Mouse (Mus musculus): ENCODE results near the gene Gng13. TPM values are rescaled to one million over a fixed set of nuclear protein-coding genes. Genes with fewer than 3 reads are reported as not detected.

The Gng13 gene
- total and polyA plus RNA-seq, 2 experiments from 2014 or later = 10.9 to 23.7 TPM

- H3K9ac ChIP-seq (replicated peaks; ENCODE audit: low read length) = no peak overlapping the region
- no peaks in the 10 kb centered on the region for H3K4me1 ChIP-seq (ENCODE audit: insufficient read depth, low read length)
- TF ChIP-seq CTCF (IDR thresholded peaks at IDR 0.05; ENCODE audit: low read depth) = no peak
- H3K9me3 ChIP-seq (ENCODE audit: low read length) = no peaks in the 10 kb centered on the region
- no peaks in the 10 kb centered on the region for H3K36me3 ChIP-seq (ENCODE audit: insufficient read depth, low read length)
- no peak overlapping the region for H3K4me2 ChIP-seq (ENCODE audit: low read depth, low read length)
- DNase-seq (ENCODE audit: low spot score) = no peak
- H3K4me3 ChIP-seq (ENCODE audit: low read length) = no peak overlapping the region
- WGBS = 86% methylated on average over 9 of the region's 9 CpGs
- ATAC-seq = no peak
- H3K27me3 ChIP-seq (ENCODE audit: insufficient read depth, low read length) = no peaks in the 10 kb centered on the region
- H3K27ac ChIP-seq = no peak overlapping the region
These were observed 26.9 kb downstream of the Gng13 start for GRCm38 (mm10) chr17:25743831-25744230.

GRCm38 (mm10) chr17:25744311-25744710 lies 27.3 kb downstream of the Gng13 start:
- Histone ChIP-seq H3K36me3 (ENCODE audit: insufficient read depth, low read length) (no peaks in the 10 kb centered on the region), H3K4me2 (ENCODE audit: low read depth, low read length) (no peak overlapping the region), H3K9ac (replicated peaks; ENCODE audit: low read length) (no peak overlapping the region), H3K27ac (no peak overlapping the region), H3K4me1 (ENCODE audit: insufficient read depth, low read length) (no peaks in the 10 kb centered on the region), H3K9me3 (ENCODE audit: low read length) (no peaks in the 10 kb centered on the region), H3K27me3 (ENCODE audit: insufficient read depth, low read length) (no peaks in the 10 kb centered on the region), H3K4me3 (ENCODE audit: low read length) (no peak overlapping the region)
- TF ChIP-seq CTCF (IDR thresholded peaks at IDR 0.05; ENCODE audit: low read depth) = no peak
- WGBS = 80% methylated on average over 10 of the region's 10 CpGs
- DNase-seq (ENCODE audit: low spot score) (no peak), ATAC-seq (no peak)

GRCm38 (mm10) chr17:25748238-25748637 lies 31.3 kb downstream of the Gng13 start:
- no peak overlapping the region for H3K4me2 ChIP-seq (ENCODE audit: low read depth, low read length)

DNA sequence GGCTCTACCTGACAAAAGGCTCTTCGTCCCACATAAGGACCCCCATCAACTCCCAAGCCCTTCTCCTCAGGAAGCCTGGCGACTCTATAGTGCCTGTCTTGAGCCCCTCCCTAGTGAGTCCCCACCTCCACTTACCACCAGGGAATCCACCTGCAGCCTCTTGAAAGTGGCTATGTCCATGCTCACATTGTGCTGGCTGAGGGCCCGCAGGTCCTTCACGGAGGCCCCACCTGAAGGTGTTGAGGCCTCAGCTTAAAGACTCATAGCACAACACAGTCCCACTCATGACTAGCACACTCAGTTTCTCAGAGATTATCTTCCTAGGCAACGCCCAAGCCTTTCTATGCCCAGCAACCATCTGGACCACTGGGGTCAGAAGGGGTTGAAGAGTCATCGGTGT lies 32.3 kb downstream of the Gng13 start:
- Histone ChIP-seq H3K27me3 (ENCODE audit: insufficient read depth, low read length) (no peaks in the 10 kb centered on the region), H3K4me1 (ENCODE audit: insufficient read depth, low read length) (no peaks in the 10 kb centered on the region), H3K4me2 (ENCODE audit: low read depth, low read length) (no peak overlapping the region), H3K9me3 (ENCODE audit: low read length) (no peaks in the 10 kb centered on the region), H3K36me3 (ENCODE audit: insufficient read depth, low read length) (no peaks in the 10 kb centered on the region), H3K4me3 (ENCODE audit: low read length) (no peak overlapping the region), H3K27ac (no peak overlapping the region), H3K9ac (replicated peaks; ENCODE audit: low read length) (no peak overlapping the region)
- ATAC-seq (no peak), DNase-seq (ENCODE audit: low spot score) (no peak)
- WGBS = 82% methylated on average over 6 of the region's 6 CpGs
- TF ChIP-seq CTCF (IDR thresholded peaks at IDR 0.05; ENCODE audit: low read depth) = no peak

More at GRCm38 (mm10) chr17:25748238-25748637, 31.3 kb downstream of the Gng13 start:
- WGBS = 96% methylated on average over 4 of the region's 4 CpGs
- no peak for TF ChIP-seq CTCF (IDR thresholded peaks at IDR 0.05; ENCODE audit: low read depth)
- no peaks in the 10 kb centered on the region for H3K9me3 ChIP-seq (ENCODE audit: low read length)
- H3K27me3 ChIP-seq (ENCODE audit: insufficient read depth, low read length) = no peaks in the 10 kb centered on the region
- ATAC-seq (no peak), DNase-seq (ENCODE audit: low spot score) (no peak)
- H3K4me3 ChIP-seq (ENCODE audit: low read length) = no peak overlapping the region
- no peaks in the 10 kb centered on the region for H3K4me1 ChIP-seq (ENCODE audit: insufficient read depth, low read length)
- H3K36me3 ChIP-seq (ENCODE audit: insufficient read depth, low read length) = no peaks in the 10 kb centered on the region
- H3K9ac ChIP-seq (replicated peaks; ENCODE audit: low read length) = no peak overlapping the region
- no peak overlapping the region for H3K27ac ChIP-seq

DNA sequence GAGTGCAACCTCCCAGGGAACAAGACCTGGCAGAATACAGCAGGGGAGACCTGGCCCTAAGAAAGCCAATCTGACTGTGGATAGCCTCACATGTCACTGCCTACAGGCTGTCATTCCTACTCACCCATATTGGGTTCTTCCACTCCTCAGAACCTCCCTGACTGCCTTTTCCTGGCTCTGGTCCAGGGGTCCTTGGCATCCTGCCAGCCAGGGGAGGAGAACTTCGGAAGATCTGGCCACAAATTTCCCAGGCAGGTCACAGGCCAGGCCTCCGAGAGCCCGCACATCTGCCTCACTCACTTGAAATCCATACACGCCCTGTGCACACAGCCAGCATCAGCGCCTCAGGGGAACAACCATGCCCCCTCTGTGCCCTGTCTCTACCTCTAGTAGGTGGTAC lies 34.5 kb downstream of the Gng13 start:
- H3K9ac ChIP-seq (replicated peaks; ENCODE audit: low read length) = no peak overlapping the region
- no peaks in the 10 kb centered on the region for H3K27me3 ChIP-seq (ENCODE audit: insufficient read depth, low read length)
- ATAC-seq = peak; percentile 47; the same call in 1 of the 2 replicates
- TF ChIP-seq CTCF (IDR thresholded peaks at IDR 0.05; ENCODE audit: low read depth) = no peak
- WGBS = 33% methylated on average over 5 of the region's 5 CpGs
- DNase-seq (ENCODE audit: low spot score) = peak; percentile 50
- no peaks in the 10 kb centered on the region for H3K9me3 ChIP-seq (ENCODE audit: low read length)
- no peak overlapping the region for H3K4me3 ChIP-seq (ENCODE audit: low read length)
- H3K27ac ChIP-seq = no peak overlapping the region
- no peaks in the 10 kb centered on the region for H3K36me3 ChIP-seq (ENCODE audit: insufficient read depth, low read length)
- no peak overlapping the region for H3K4me2 ChIP-seq (ENCODE audit: low read depth, low read length)
- H3K4me1 ChIP-seq (ENCODE audit: insufficient read depth, low read length) = no peaks in the 10 kb centered on the region

DNA sequence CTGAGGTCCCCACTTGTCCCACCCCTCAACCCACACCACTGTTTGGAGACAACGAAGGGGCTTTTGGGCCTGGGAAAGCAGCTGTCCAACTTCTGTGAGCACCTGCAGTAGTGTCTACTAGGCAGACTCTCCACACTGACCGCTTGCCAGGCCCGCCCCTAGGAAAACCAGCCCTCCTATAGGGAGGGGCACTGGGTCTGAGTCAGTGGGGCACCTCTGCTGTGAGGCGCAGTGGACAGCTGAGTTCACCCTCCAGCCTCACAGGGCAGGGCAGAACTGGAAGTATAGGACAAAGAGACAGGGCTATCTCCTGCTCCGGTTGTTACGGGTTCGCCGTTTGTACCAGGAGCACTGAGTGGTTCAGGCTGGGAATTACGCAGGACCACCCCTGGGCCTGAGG lies 37.3 kb downstream of the Gng13 start, which contains the start of gene Msln:
Gene Msln (minus strand): TSS at position 138 of the 400 bp plus-strand sequence.
- Histone ChIP-seq H3K4me3 (ENCODE audit: low read length) (no peak within 1 kb of the TSS), H3K4me2 (ENCODE audit: low read depth, low read length) (no peak within 1 kb of the TSS), H3K4me1 (ENCODE audit: insufficient read depth, low read length) (no peaks in the 10 kb centered on the region), H3K27ac (no peak within 1 kb of the TSS), H3K9ac (replicated peaks; ENCODE audit: low read length) (no peak within 1 kb of the TSS), H3K9me3 (ENCODE audit: low read length) (no peaks in the 10 kb centered on the region), H3K27me3 (ENCODE audit: insufficient read depth, low read length) (no peaks in the 10 kb centered on the region), H3K36me3 (ENCODE audit: insufficient read depth, low read length) (no peaks in the 10 kb centered on the region)
- DNase-seq (ENCODE audit: low spot score) (no peak), ATAC-seq (no peak)
- no peak for TF ChIP-seq CTCF (IDR thresholded peaks at IDR 0.05; ENCODE audit: low read depth)
- 85% methylated on average over 9 of the region's 9 CpGs for WGBS

DNA sequence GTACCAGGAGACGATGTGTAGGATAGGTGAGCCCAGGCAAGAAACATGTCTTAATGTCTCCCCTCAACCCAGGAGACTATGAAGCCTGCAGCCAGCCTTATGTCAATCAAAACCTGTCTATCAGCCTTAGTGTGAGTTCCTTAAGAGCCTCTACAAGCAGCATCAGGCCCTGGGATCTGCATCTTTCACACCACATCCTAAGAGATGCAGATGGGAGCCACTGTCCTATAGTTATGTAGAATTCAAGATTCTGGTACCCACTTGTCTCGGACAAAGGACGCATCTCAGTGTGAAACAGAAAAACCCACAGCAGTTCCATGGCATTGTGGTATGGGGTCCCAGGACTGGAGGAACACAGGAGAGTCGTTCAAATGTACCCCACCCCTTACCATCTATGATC lies 38.1 kb downstream of the Gng13 start:
- Histone ChIP-seq H3K9me3 (ENCODE audit: low read length) (no peaks in the 10 kb centered on the region), H3K4me3 (ENCODE audit: low read length) (no peak overlapping the region), H3K27ac (no peak overlapping the region), H3K36me3 (ENCODE audit: insufficient read depth, low read length) (no peaks in the 10 kb centered on the region), H3K4me1 (ENCODE audit: insufficient read depth, low read length) (no peaks in the 10 kb centered on the region), H3K4me2 (ENCODE audit: low read depth, low read length) (no peak overlapping the region), H3K27me3 (ENCODE audit: insufficient read depth, low read length) (no peaks in the 10 kb centered on the region), H3K9ac (replicated peaks; ENCODE audit: low read length) (no peak overlapping the region)
- no peak for DNase-seq (ENCODE audit: low spot score)
- 78% methylated on average over 4 of the region's 4 CpGs for WGBS
- TF ChIP-seq CTCF (IDR thresholded peaks at IDR 0.05; ENCODE audit: low read depth) = no peak
- no peak for ATAC-seq
